Mouse (Mus musculus): Measurements from ENCODE around the gene Pappa2. TPM values are rescaled to one million over a fixed set of nuclear protein-coding genes. Genes with fewer than 3 reads are reported as not detected.

Pappa2 gene
- polyA plus RNA-seq, 1 experiment from 2014 or later = 0.23 TPM

GRCm38 (mm10) chr1:158819676-158820075, 160.6 kb downstream of the Pappa2 start:
- H3K9ac ChIP-seq = no peak overlapping the region
- H3K27ac ChIP-seq = no peak overlapping the region
- H3K4me2 ChIP-seq (replicated peaks) = no peak overlapping the region
- no peaks in the 10 kb centered on the region for H3K36me3 ChIP-seq
- H3K27me3 ChIP-seq (replicated peaks) = no peaks in the 10 kb centered on the region
- no peaks in the 10 kb centered on the region for H3K9me3 ChIP-seq
- no peaks in the 10 kb centered on the region for H3K4me1 ChIP-seq (replicated peaks)
- 92% methylated on average over 2 of the region's 2 CpGs for WGBS
- no peak overlapping the region for H3K4me3 ChIP-seq (replicated peaks)
- ATAC-seq = no peak

GRCm38 (mm10) chr1:158816479-158816878, 163.8 kb downstream of the Pappa2 start:
- no peak overlapping the region for H3K27ac ChIP-seq
- H3K4me1 ChIP-seq (replicated peaks) = no peaks in the 10 kb centered on the region
- no peak overlapping the region for H3K9ac ChIP-seq
- WGBS = 86% methylated on average over 3 of the region's 3 CpGs
- no peak for ATAC-seq
- H3K9me3 ChIP-seq = no peaks in the 10 kb centered on the region
- H3K4me3 ChIP-seq (replicated peaks) = no peak overlapping the region
- no peaks in the 10 kb centered on the region for H3K36me3 ChIP-seq
- no peaks in the 10 kb centered on the region for H3K27me3 ChIP-seq (replicated peaks)
- no peak overlapping the region for H3K4me2 ChIP-seq (replicated peaks)

DNA sequence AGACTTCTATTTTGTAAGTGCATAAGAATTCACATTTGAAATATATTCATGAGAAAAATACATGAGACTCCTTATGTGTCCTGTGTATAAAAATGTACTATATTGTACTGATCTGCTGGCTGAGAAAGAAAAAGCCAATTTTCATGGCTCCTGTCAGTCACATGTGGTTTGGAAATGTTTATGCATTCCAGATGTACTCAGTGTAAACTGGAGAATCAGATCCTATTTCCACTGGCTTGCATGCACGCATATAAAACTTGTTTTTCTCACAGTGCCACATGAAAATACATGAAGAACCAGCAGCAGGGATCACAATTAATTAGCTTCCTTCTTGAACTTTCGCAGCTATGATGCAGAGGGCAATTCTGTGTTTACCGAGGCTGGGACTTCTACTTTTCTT, 168.4 kb downstream of the Pappa2 start:
- no peaks in the 10 kb centered on the region for H3K4me1 ChIP-seq (replicated peaks)
- H3K9me3 ChIP-seq = no peaks in the 10 kb centered on the region
- H3K36me3 ChIP-seq = no peaks in the 10 kb centered on the region
- ATAC-seq = no peak
- no peaks in the 10 kb centered on the region for H3K27me3 ChIP-seq (replicated peaks)
- H3K27ac ChIP-seq = no peak overlapping the region
- WGBS = 66% methylated on average over 3 of the region's 3 CpGs
- H3K4me3 ChIP-seq (replicated peaks) = no peak overlapping the region
- H3K4me2 ChIP-seq (replicated peaks) = no peak overlapping the region
- H3K9ac ChIP-seq = no peak overlapping the region

- no peak for ATAC-seq
- WGBS = 94% methylated on average over 5 of the region's 5 CpGs
Observed at GRCm38 (mm10) chr1:158775486-158775885, 204.8 kb downstream of the Pappa2 start.

DNA sequence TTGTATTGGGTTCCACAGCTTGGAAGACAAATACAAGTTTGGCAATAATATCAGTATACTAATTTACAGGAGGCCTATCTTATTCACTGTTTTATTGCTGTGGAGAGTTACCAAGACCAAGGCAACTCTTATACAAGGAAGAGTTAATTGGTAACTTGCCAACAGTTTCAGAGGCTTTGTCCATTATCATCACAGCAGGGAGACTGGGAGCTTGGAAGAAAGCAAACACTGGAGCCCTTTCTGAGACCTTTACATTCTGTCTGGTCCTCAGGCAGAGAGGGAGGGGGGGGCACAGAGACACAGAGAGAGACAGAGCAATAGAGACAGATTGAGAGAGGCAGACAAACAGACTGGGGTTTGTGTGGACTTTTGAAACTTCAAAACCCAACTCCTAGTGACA, 207.2 kb downstream of the Pappa2 start:
- H3K36me3 ChIP-seq = no peaks in the 10 kb centered on the region
- no peak for ATAC-seq

More at GRCm38 (mm10) chr1:158775486-158775885, 204.8 kb downstream of the Pappa2 start:
- Histone ChIP-seq H3K9me3 (no peaks in the 10 kb centered on the region), H3K9ac (no peak overlapping the region), H3K4me3 (replicated peaks) (no peak overlapping the region), H3K36me3 (no peaks in the 10 kb centered on the region), H3K4me2 (replicated peaks) (no peak overlapping the region), H3K27ac (no peak overlapping the region), H3K27me3 (replicated peaks) (no peaks in the 10 kb centered on the region), H3K4me1 (replicated peaks) (no peaks in the 10 kb centered on the region)

GRCm38 (mm10) chr1:158770756-158771155, 209.5 kb downstream of the Pappa2 start:
- Histone ChIP-seq H3K9ac (no peak overlapping the region), H3K4me1 (replicated peaks) (no peaks in the 10 kb centered on the region), H3K4me3 (replicated peaks) (no peak overlapping the region), H3K36me3 (no peaks in the 10 kb centered on the region), H3K27me3 (replicated peaks) (no peaks in the 10 kb centered on the region), H3K9me3 (no peaks in the 10 kb centered on the region), H3K27ac (no peak overlapping the region), H3K4me2 (replicated peaks) (no peak overlapping the region)
- WGBS = 88% methylated on average over 4 of the region's 4 CpGs
- ATAC-seq = no peak

More for the DNA sequence above, 207.2 kb downstream of the Pappa2 start:
- Histone ChIP-seq H3K27me3 (replicated peaks) (no peaks in the 10 kb centered on the region), H3K4me1 (replicated peaks) (no peaks in the 10 kb centered on the region), H3K4me3 (replicated peaks) (no peak overlapping the region), H3K9ac (no peak overlapping the region), H3K27ac (no peak overlapping the region), H3K9me3 (no peaks in the 10 kb centered on the region), H3K4me2 (replicated peaks) (no peak overlapping the region)

DNA sequence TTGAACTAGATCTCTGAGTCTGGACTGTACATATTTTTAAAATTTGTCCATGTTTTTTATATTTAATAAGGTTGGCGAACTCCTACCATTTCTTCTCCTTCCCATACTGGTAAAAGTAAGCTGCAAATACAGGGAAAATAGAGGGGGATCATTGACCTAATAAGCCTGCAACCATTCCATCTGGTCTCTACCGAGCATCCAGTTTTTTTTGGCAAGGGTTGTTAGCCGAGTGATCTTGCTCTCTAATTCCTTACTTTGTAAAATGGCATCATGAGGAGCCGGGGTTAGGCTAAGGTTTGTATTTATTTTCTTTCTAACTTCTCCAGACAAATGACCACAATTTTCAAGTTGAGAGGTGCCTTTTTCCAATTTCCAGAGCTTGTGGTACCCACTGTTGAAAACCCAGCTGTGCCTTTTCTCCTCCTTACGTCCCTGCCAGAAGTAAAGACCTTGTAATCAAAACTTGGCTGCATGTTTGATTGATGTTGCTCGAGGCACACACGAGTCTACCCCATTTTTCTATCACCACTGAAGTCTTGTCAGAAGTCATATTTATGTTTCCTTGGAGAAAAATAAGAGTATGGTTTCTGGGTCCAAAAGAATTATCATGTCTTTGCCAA, 210.1 kb downstream of the Pappa2 start:
- Histone ChIP-seq H3K36me3 (no peaks in the 10 kb centered on the region), H3K9me3 (no peaks in the 10 kb centered on the region), H3K4me3 (replicated peaks) (no peak overlapping the region), H3K4me2 (replicated peaks) (no peak overlapping the region), H3K9ac (no peak overlapping the region), H3K27me3 (replicated peaks) (no peaks in the 10 kb centered on the region), H3K27ac (no peak overlapping the region), H3K4me1 (replicated peaks) (no peaks in the 10 kb centered on the region)
- ATAC-seq = no peak
- WGBS = 67% methylated on average over 7 of the region's 7 CpGs

DNA sequence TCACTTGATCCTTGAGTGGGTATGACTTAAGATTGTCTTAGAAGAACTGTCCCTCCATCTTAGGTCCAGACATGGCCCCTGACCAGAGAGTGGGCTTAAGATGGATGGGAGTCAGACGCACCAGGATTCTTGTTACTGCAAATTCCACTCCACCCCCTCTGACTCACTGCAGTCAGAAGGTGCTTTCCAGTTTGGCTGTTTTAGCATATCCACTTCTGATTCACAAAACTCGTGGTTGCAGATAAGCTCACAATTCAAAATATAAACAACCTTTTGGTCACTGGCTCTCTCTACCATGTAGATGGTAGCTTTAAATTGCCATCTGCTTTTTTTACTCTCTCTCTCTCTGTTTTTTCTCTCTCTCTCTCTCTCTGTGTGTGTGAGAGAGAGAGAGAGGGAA, 214.4 kb downstream of the Pappa2 start:
- 32% methylated on average over 2 of the region's 2 CpGs for WGBS
- no peaks in the 10 kb centered on the region for H3K4me1 ChIP-seq (replicated peaks)
- no peaks in the 10 kb centered on the region for H3K27me3 ChIP-seq (replicated peaks)
- no peak for ATAC-seq
- no peaks in the 10 kb centered on the region for H3K9me3 ChIP-seq
- H3K36me3 ChIP-seq = no peaks in the 10 kb centered on the region
- H3K4me3 ChIP-seq (replicated peaks) = no peak overlapping the region
- no peak overlapping the region for H3K9ac ChIP-seq
- no peak overlapping the region for H3K27ac ChIP-seq
- no peak overlapping the region for H3K4me2 ChIP-seq (replicated peaks)

GRCm38 (mm10) chr1:158764727-158765126, 215.6 kb downstream of the Pappa2 start:
- Histone ChIP-seq H3K27ac (no peak overlapping the region), H3K4me1 (replicated peaks) (no peaks in the 10 kb centered on the region), H3K9ac (no peak overlapping the region), H3K27me3 (replicated peaks) (no peaks in the 10 kb centered on the region), H3K4me3 (replicated peaks) (no peak overlapping the region), H3K9me3 (no peaks in the 10 kb centered on the region), H3K4me2 (replicated peaks) (no peak overlapping the region), H3K36me3 (no peaks in the 10 kb centered on the region)
- 77% methylated on average over 6 of the region's 6 CpGs for WGBS
- ATAC-seq = no peak

DNA sequence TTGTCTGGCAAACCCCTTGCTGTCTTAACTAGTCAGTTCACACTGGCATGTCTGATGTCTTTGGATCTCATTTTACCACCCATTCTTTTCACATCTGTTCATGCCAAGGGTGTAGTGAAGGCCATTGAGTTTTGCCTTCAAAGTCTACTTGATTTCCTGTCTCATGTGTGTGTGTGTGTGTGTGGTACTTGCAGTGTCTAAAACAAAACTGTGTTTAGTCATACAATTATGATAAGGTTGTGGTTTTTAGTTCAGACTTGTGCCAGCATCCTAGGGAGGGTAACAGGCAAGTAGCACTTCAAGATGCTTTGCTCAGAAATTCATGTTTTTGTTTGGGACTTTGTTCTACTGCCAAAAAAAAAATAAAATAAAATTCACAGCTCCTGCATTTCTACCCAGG, 216.1 kb downstream of the Pappa2 start:
- H3K4me1 ChIP-seq (replicated peaks) = no peaks in the 10 kb centered on the region
- H3K9me3 ChIP-seq = no peaks in the 10 kb centered on the region
- no peak for ATAC-seq
- no peak overlapping the region for H3K27ac ChIP-seq
- H3K4me2 ChIP-seq (replicated peaks) = no peak overlapping the region
- no peak overlapping the region for H3K4me3 ChIP-seq (replicated peaks)
- H3K27me3 ChIP-seq (replicated peaks) = no peaks in the 10 kb centered on the region
- H3K36me3 ChIP-seq = no peaks in the 10 kb centered on the region
- H3K9ac ChIP-seq = no peak overlapping the region

- Histone ChIP-seq H3K9me3 (no peaks in the 10 kb centered on the region), H3K27me3 (replicated peaks) (no peaks in the 10 kb centered on the region), H3K4me3 (replicated peaks) (no peak overlapping the region), H3K9ac (no peak overlapping the region), H3K4me2 (replicated peaks) (no peak overlapping the region), H3K4me1 (replicated peaks) (no peaks in the 10 kb centered on the region), H3K27ac (no peak overlapping the region), H3K36me3 (no peaks in the 10 kb centered on the region)
- WGBS = 53% methylated on average over 10 of the region's 10 CpGs
- no peak; the same call in 1 of the 2 replicates for ATAC-seq
Observed at GRCm38 (mm10) chr1:158748356-158749096, 231.8 kb downstream of the Pappa2 start.

DNA sequence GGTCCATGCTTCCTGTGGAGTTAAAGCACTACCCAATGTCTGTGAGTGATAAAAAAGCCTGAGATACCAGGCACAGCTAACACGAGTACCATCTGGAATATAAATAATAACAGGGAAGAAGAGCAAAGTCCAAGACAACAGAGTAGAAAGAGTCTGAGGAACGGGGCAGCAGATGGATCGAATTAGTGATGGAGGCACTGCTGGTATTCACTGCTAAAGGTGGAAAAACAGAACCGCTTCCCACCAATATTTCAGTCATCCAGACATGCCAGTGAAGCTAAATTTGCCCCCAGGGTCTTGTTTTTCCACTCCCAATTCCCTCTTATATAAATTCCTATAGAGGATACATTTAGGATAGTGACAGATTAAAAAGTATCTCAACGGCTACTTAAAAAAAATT, 238.8 kb downstream of the Pappa2 start:
- no peak overlapping the region for H3K27ac ChIP-seq
- WGBS = 66% methylated on average over 5 of the region's 5 CpGs
- H3K36me3 ChIP-seq = no peaks in the 10 kb centered on the region
- no peak overlapping the region for H3K4me2 ChIP-seq (replicated peaks)
- no peak overlapping the region for H3K9ac ChIP-seq
- no peak overlapping the region for H3K4me3 ChIP-seq (replicated peaks)
- no peak for ATAC-seq
- H3K9me3 ChIP-seq = no peaks in the 10 kb centered on the region
- no peaks in the 10 kb centered on the region for H3K27me3 ChIP-seq (replicated peaks)
- no peaks in the 10 kb centered on the region for H3K4me1 ChIP-seq (replicated peaks)

DNA sequence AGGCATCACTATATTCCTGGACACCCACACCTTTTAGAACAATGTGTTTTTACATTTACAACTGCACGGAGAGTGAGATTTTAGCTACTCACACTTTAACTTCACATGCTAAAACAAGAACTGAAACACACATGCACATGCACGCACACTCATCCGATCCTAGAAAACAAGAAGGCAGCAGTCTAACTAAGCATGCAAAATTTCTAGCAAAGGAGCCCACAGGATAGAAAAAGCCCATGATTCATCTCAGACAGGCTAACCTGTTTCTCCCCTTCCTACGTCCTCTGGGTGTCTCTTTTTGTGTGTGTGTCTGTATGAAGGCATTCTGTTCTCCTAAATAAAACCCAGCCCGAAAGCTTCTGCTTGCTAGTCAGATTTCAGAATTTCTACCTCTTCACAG, 239.3 kb downstream of the Pappa2 start:
- H3K27ac ChIP-seq = no peak overlapping the region
- H3K4me3 ChIP-seq (replicated peaks) = no peak overlapping the region
- no peaks in the 10 kb centered on the region for H3K4me1 ChIP-seq (replicated peaks)
- H3K9me3 ChIP-seq = no peaks in the 10 kb centered on the region
- WGBS = 86% methylated on average over 5 of the region's 5 CpGs
- no peak overlapping the region for H3K9ac ChIP-seq
- no peaks in the 10 kb centered on the region for H3K36me3 ChIP-seq
- H3K27me3 ChIP-seq (replicated peaks) = no peaks in the 10 kb centered on the region
- no peak for ATAC-seq
- no peak overlapping the region for H3K4me2 ChIP-seq (replicated peaks)

Measured in intestine, embryonic 15.5 days (tissue).